Mouse (Mus musculus) hematopoietic stem cell, adult 5-6 weeks (primary cell): ENCODE measurements around the gene Slc4a11. TPM values are rescaled to one million over a fixed set of nuclear protein-coding genes. Genes with fewer than 3 reads are reported as not detected.
A peak's percentile ranks its signal among the peaks of the same experiment; 100 is the strongest.

Experiments used
- ATAC-seq, 2 experiments: fragments of 125-278 bp in 1 of 2; replicated peaks in 1 of 2; 2 replicates each; pipeline ENCODE4 v1.8.0; 2016 to 2017; ENCODE audit warnings: inconsistent platforms in 2 of 2, mild to moderate bottlenecking in 2 of 2, moderate number of reproducible peaks in 2 of 2, low read depth in 1 of 2, moderate TSS enrichment in 1 of 2; ENCODE audit not compliant: low FRiP score in 2 of 2, poor library complexity in 2 of 2, severe bottlenecking in 2 of 2, insufficient read depth in 1 of 2, low TSS enrichment in 1 of 2
- total RNA-seq: library from RNA; stranded (forward); fragments of 172-1452, 232-1000 nt; gene quantifications from 2 replicates; pipeline ENCODE4 v1.2.3, GENCODE M21; 2017

Gene Slc4a11
- total RNA-seq, 1 experiment from 2014 or later: not detected

GRCm38 (mm10) chr2:130642684-130643369, 54.5 kb downstream of the Slc4a11 start, which contains the start of gene Lzts3:
Lzts3 (minus strand) TSS chr2:130642803.
- ATAC-seq: peak; percentile 83 to 86

GRCm38 (mm10) chr2:130642197-130642660, 55.1 kb downstream of the Slc4a11 start:
- ATAC-seq: 0 out of 4 replicates have a peak, but pooled peaks of 1 of the 2 experiments have one; percentile 2

GRCm38 (mm10) chr2:130641351-130642025, 55.8 kb downstream of the Slc4a11 start:
- no peak for ATAC-seq

- no peak for ATAC-seq
Observed at GRCm38 (mm10) chr2:130639276-130639675, 58.0 kb downstream of the Slc4a11 start.

- ATAC-seq: no peak
Observed at GRCm38 (mm10) chr2:130638101-130638611, 59.2 kb downstream of the Slc4a11 start.

- peak; percentile 59 to 68 for ATAC-seq
Observed at GRCm38 (mm10) chr2:130635847-130636246, 61.5 kb downstream of the Slc4a11 start.

GRCm38 (mm10) chr2:130634739-130635411, 62.4 kb downstream of the Slc4a11 start:
- peak; percentile 4 to 23; a peak in 1 of 4 replicates for ATAC-seq

Other genes starting within 250 kb of the Slc4a11 start
- gene Ptpra, start 247.2 kb downstream of the Slc4a11 start, total RNA-seq: 155 and 171 TPM in 2 replicates
- gene Mrps26, start 133.8 kb downstream of the Slc4a11 start, total RNA-seq: 34.9 and 37.2 TPM in 2 replicates
- not detected in 2 replicates for gene Oxt, start 121.3 kb downstream of the Slc4a11 start, total RNA-seq
- gene Avp, start 115.0 kb downstream of the Slc4a11 start, total RNA-seq: not detected in 2 replicates
- 17.7 and 20.2 TPM in 2 replicates for gene Fastkd5, start 67.5 kb downstream of the Slc4a11 start, total RNA-seq
- 6.3 and 9.4 TPM in 2 replicates for gene Ubox5, start 67.5 kb downstream of the Slc4a11 start, total RNA-seq
- 0.44 and 0.45 TPM in 2 replicates for gene Lzts3, start 54.7 kb downstream of the Slc4a11 start, total RNA-seq
- 97.6 and 97.7 TPM in 2 replicates for gene Ddrgk1, start 32.9 kb downstream of the Slc4a11 start, total RNA-seq
- 55.2 and 57.7 TPM in 2 replicates for gene Itpa, start 29.9 kb downstream of the Slc4a11 start, total RNA-seq
- gene 4930402H24Rik, start 208.9 kb upstream of the Slc4a11 start, total RNA-seq: 9.4 and 12.3 TPM in 2 replicates
- 9.1 and 17.9 TPM in 2 replicates for gene Atrn, start 209.0 kb upstream of the Slc4a11 start, total RNA-seq